Mouse (Mus musculus) gastrocnemius, postnatal 36 days (tissue): ENCODE measurements at regions not wholly inside any gene's neighbourhood (a gene's known extent, or its start where the extent isn't known, plus 50 kb on each side); places are given as distances from the start of the nearest gene placed in this dataset.

ENCODE experiments used
- DNase-seq, 2 experiments: peaks; one replicate each; pipeline ENCODE4 v3.0.0; 2022
- intact Hi-C: fragments of 180-260 bp; cut with DNase I; formaldehyde crosslinking; loops from one replicate; pipeline ENCODE4 v1.15.1; 2025

- intact Hi-C loops, result no loop called here
- no peak for DNase-seq
Measured at GRCm38 (mm10) chr12:9255661-9256486, 226.1 kb downstream of the Ttc32 start.

- DNase-seq, result no peak
- intact Hi-C loops, result no loop called here
Measured at GRCm38 (mm10) chr12:9256487-9256820, 226.7 kb downstream of the Ttc32 start.

GRCm38 (mm10) chr12:9258221-9258620 is 228.4 kb downstream of the Ttc32 start:
- intact Hi-C loops, result no loop called here
- no peak for DNase-seq

GRCm38 (mm10) chr12:9261662-9262061 is 231.9 kb downstream of the Ttc32 start:
- DNase-seq, result no peak
- intact Hi-C loops, result no loop called here

GRCm38 (mm10) chr12:9266221-9266620 is 236.4 kb downstream of the Ttc32 start:
- DNase-seq, result no peak
- intact Hi-C loops, result no loop called here

GRCm38 (mm10) chr12:9271484-9271883 is 241.7 kb downstream of the Ttc32 start:
- DNase-seq, result no peak
- intact Hi-C loops, result no loop called here

- DNase-seq, result no peak
- intact Hi-C loops, result no loop called here
Measured at GRCm38 (mm10) chr12:9274181-9274580, 244.4 kb downstream of the Ttc32 start.

GRCm38 (mm10) chr12:9275697-9276096 is 245.9 kb downstream of the Ttc32 start:
- DNase-seq, result no peak
- intact Hi-C loops, result no loop called here

- no peak for DNase-seq
- intact Hi-C loops, result no loop called here
Measured at GRCm38 (mm10) chr12:9278735-9279134, 248.9 kb downstream of the Ttc32 start.

GRCm38 (mm10) chr12:9279893-9280605 is 250.3 kb downstream of the Ttc32 start:
- intact Hi-C loops, result no loop called here
- DNase-seq, result no peak

- intact Hi-C loops, result no loop called here
Measured at GRCm38 (mm10) chr12:9287271-9287670, 257.5 kb downstream of the Ttc32 start.

GRCm38 (mm10) chr12:9292656-9293055 is 262.9 kb downstream of the Ttc32 start:
- DNase-seq, result no peak
- intact Hi-C loops, result no loop called here

More at GRCm38 (mm10) chr12:9287271-9287670, 257.5 kb downstream of the Ttc32 start:
- no peak for DNase-seq

- intact Hi-C loops, result no loop called here
- no peak for DNase-seq
Measured at GRCm38 (mm10) chr12:9295211-9295610, 265.4 kb downstream of the Ttc32 start.

- intact Hi-C loops, result no loop called here
- no peak for DNase-seq
Measured at GRCm38 (mm10) chr12:9298848-9299655, 269.3 kb downstream of the Ttc32 start.

GRCm38 (mm10) chr12:9304146-9304545 is 265.8 kb upstream of the Osr1 start:
- intact Hi-C loops, result no loop called here
- peak; percentile 7 to 17 for DNase-seq

GRCm38 (mm10) chr12:9337891-9338672 is 231.8 kb upstream of the Osr1 start:
- intact Hi-C loops, result no loop called here
- DNase-seq, result no peak

GRCm38 (mm10) chr12:9338801-9339231 is 231.1 kb upstream of the Osr1 start:
- intact Hi-C loops, result no loop called here
- DNase-seq, result peak in 1 of 2 experiments; percentile 6

GRCm38 (mm10) chr12:9340769-9341168 is 229.1 kb upstream of the Osr1 start:
- no peak for DNase-seq
- intact Hi-C loops, result no loop called here

GRCm38 (mm10) chr12:9345359-9345758 is 224.6 kb upstream of the Osr1 start:
- intact Hi-C loops, result no loop called here
- DNase-seq, result no peak

GRCm38 (mm10) chr12:9355512-9355911 is 214.4 kb upstream of the Osr1 start:
- no peak for DNase-seq
- intact Hi-C loops, result no loop called here
